Mouse (Mus musculus): Measurements from ENCODE around the gene Hivep2. TPM values are rescaled to one million over a fixed set of nuclear protein-coding genes. Genes with fewer than 3 reads are reported as not detected.

Hivep2 gene
- polyA plus RNA-seq, 1 experiment: 0.47 TPM

GRCm38 (mm10) chr10:14017338-14017737, 51.5 kb downstream of the Hivep2 start:
- H3K4me3 ChIP-seq (replicated peaks): no peak overlapping the region

DNA sequence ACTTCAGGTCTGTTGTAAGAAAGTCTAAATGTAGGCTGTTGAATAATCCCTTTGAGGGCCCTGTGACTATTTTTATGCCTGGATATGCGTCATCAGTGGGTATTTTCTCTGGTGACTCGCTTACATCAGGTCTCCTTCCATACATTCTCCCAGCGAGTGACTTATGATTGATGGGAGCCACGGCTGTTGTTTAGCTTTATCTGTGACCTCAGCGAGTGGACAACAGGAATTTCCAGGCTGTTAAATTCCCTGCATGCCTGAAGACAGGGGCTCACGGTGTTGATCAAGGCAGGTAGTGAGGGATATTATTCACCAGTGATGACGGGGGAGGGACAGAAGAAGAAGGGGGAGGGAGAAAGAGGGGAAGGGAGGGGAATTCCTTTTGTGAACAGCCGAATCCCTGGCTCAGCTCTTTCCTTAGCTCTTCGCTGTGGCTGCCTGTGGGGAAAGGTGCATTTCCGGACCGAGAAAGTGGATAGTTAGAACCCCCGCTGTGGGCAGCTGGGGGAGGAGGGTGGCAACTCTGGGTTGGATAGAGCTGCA, 52.0 kb downstream of the Hivep2 start:
- Histone ChIP-seq H3K9me3 (no peaks in the 10 kb centered on the region), H3K36me3 (replicated peaks; ENCODE audit: low read length) (no peaks in the 10 kb centered on the region), H3K4me3 (replicated peaks) (peak overlapping the region; percentile 72), H3K27me3 (replicated peaks) (no peaks in the 10 kb centered on the region), H3K4me1 (peaks cover 43% of the 10 kb centered on the region)
- TF ChIP-seq GATA1 (IDR thresholded peaks at IDR 0.05; ENCODE audit: borderline replicate concordance, low read length) (no peak), FLI1 (IDR thresholded peaks at IDR 0.05; ENCODE audit: low read length) (no peak)

More at GRCm38 (mm10) chr10:14017338-14017737, 51.5 kb downstream of the Hivep2 start:
- Histone ChIP-seq H3K4me1 (peaks cover 44% of the 10 kb centered on the region), H3K36me3 (replicated peaks; ENCODE audit: low read length) (no peaks in the 10 kb centered on the region), H3K9me3 (no peaks in the 10 kb centered on the region), H3K27me3 (replicated peaks) (no peaks in the 10 kb centered on the region)
- TF ChIP-seq FLI1 (IDR thresholded peaks at IDR 0.05; ENCODE audit: low read length) (no peak), GATA1 (IDR thresholded peaks at IDR 0.05; ENCODE audit: borderline replicate concordance, low read length) (no peak)

- Histone ChIP-seq H3K4me1 (peaks cover 43% of the 10 kb centered on the region), H3K36me3 (replicated peaks; ENCODE audit: low read length) (no peaks in the 10 kb centered on the region), H3K9me3 (no peaks in the 10 kb centered on the region), H3K4me3 (replicated peaks) (no peak overlapping the region), H3K27me3 (replicated peaks) (no peaks in the 10 kb centered on the region)
- no peak for TF ChIP-seq GATA1 (IDR thresholded peaks at IDR 0.05; ENCODE audit: borderline replicate concordance, low read length)
- no peak for TF ChIP-seq FLI1 (IDR thresholded peaks at IDR 0.05; ENCODE audit: low read length)
These were observed 52.8 kb downstream of the Hivep2 start for GRCm38 (mm10) chr10:14018672-14019071.

GRCm38 (mm10) chr10:14019198-14019597, 53.3 kb downstream of the Hivep2 start:
- Histone ChIP-seq H3K4me1 (peaks cover 40% of the 10 kb centered on the region), H3K27me3 (replicated peaks) (no peaks in the 10 kb centered on the region), H3K9me3 (no peaks in the 10 kb centered on the region), H3K4me3 (replicated peaks) (no peak overlapping the region), H3K36me3 (replicated peaks; ENCODE audit: low read length) (no peaks in the 10 kb centered on the region)
- TF ChIP-seq FLI1 (IDR thresholded peaks at IDR 0.05; ENCODE audit: low read length) (no peak), GATA1 (IDR thresholded peaks at IDR 0.05; ENCODE audit: borderline replicate concordance, low read length) (no peak)

DNA sequence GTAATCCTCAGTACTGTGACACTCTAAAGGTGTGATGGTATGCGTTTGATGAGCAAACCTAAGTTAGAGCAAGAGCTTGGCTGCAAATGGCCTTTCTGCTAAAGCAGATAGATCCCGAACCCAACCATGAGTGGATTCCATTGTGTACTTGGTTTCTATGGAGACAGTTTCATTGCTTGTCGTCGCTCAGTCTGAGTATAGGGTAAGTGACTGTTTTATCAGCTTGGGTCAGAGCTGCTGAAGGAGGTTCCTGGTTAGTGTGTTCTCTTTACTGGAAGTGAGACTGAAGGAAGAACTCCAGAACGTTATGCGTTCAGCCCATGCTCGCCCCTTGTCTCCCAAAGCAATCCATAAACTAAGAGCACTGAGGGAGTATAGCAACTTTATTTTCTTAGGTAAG, 54.4 kb downstream of the Hivep2 start:
- no peaks in the 10 kb centered on the region for H3K9me3 ChIP-seq
- no peaks in the 10 kb centered on the region for H3K27me3 ChIP-seq (replicated peaks)
- TF ChIP-seq GATA1 (IDR thresholded peaks at IDR 0.05; ENCODE audit: borderline replicate concordance, low read length): no peak
- TF ChIP-seq FLI1 (IDR thresholded peaks at IDR 0.05; ENCODE audit: low read length): no peak
- peaks cover 40% of the 10 kb centered on the region for H3K4me1 ChIP-seq
- no peaks in the 10 kb centered on the region for H3K36me3 ChIP-seq (replicated peaks; ENCODE audit: low read length)
- H3K4me3 ChIP-seq (replicated peaks): no peak overlapping the region

GRCm38 (mm10) chr10:14024971-14025370, 59.1 kb downstream of the Hivep2 start:
- peaks cover 13% of the 10 kb centered on the region for H3K4me1 ChIP-seq
- no peaks in the 10 kb centered on the region for H3K9me3 ChIP-seq
- H3K4me3 ChIP-seq (replicated peaks): no peak overlapping the region
- H3K36me3 ChIP-seq (replicated peaks; ENCODE audit: low read length): peaks cover 2% of the 10 kb centered on the region
- TF ChIP-seq FLI1 (IDR thresholded peaks at IDR 0.05; ENCODE audit: low read length): no peak
- H3K27me3 ChIP-seq (replicated peaks): no peaks in the 10 kb centered on the region

GRCm38 (mm10) chr10:14027751-14028150, 61.9 kb downstream of the Hivep2 start:
- TF ChIP-seq FLI1 (IDR thresholded peaks at IDR 0.05; ENCODE audit: low read length) (no peak), GATA1 (IDR thresholded peaks at IDR 0.05; ENCODE audit: borderline replicate concordance, low read length) (no peak)
- H3K4me3 ChIP-seq (replicated peaks): no peak overlapping the region
- 0 out of 2 replicates have a peak, but pooled peaks cover 3% of the 10 kb centered on the region for H3K4me1 ChIP-seq
- no peaks in the 10 kb centered on the region for H3K27me3 ChIP-seq (replicated peaks)
- H3K36me3 ChIP-seq (replicated peaks; ENCODE audit: low read length): peaks cover 2% of the 10 kb centered on the region
- H3K9me3 ChIP-seq: no peaks in the 10 kb centered on the region

- Histone ChIP-seq H3K4me1 (peaks cover 6% of the 10 kb centered on the region; the same call in 1 of the 2 replicates), H3K4me3 (replicated peaks) (no peak overlapping the region), H3K36me3 (replicated peaks; ENCODE audit: low read length) (peaks cover 2% of the 10 kb centered on the region), H3K27me3 (replicated peaks) (no peaks in the 10 kb centered on the region), H3K9me3 (no peaks in the 10 kb centered on the region)
- TF ChIP-seq FLI1 (IDR thresholded peaks at IDR 0.05; ENCODE audit: low read length) (no peak), GATA1 (IDR thresholded peaks at IDR 0.05; ENCODE audit: borderline replicate concordance, low read length) (no peak)
These were observed 63.1 kb downstream of the Hivep2 start for GRCm38 (mm10) chr10:14028956-14029355.

DNA sequence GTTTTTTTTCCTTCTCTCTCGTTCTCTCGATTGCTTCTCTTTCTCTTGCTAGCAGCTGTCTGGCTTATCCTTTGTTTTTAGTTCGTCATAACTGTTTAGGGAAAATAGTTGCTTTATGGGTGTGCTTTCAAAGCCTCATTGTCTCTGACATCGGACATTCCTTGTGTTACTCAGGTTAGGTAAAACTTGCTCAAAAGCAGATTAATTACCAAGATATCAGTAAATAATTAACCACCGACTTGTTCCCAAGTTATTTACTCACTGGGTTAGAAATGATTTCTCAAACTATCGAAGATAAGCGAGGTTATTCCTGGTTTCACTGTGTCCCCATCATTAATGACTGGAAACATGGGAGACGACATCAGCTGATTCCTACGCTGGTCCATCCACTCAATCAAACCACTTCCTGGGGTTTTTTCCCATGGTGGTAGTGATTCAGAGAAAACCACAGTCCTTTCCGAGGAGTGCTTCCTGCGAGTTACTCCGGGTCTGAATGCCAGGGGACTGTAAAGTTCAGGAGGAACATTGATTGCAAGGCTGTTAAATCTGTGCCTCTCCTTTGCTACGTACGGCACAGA, 64.7 kb downstream of the Hivep2 start:
- Histone ChIP-seq H3K36me3 (replicated peaks; ENCODE audit: low read length) (peaks cover 2% of the 10 kb centered on the region), H3K4me1 (peaks cover 10% of the 10 kb centered on the region; the same call in 1 of the 2 replicates), H3K27me3 (replicated peaks) (no peaks in the 10 kb centered on the region), H3K4me3 (replicated peaks) (no peak overlapping the region), H3K9me3 (no peaks in the 10 kb centered on the region)
- TF ChIP-seq GATA1 (IDR thresholded peaks at IDR 0.05; ENCODE audit: borderline replicate concordance, low read length) (no peak), FLI1 (IDR thresholded peaks at IDR 0.05; ENCODE audit: low read length) (no peak)

GRCm38 (mm10) chr10:14032532-14032931, 66.7 kb downstream of the Hivep2 start:
- TF ChIP-seq GATA1 (IDR thresholded peaks at IDR 0.05; ENCODE audit: borderline replicate concordance, low read length) (no peak), FLI1 (IDR thresholded peaks at IDR 0.05; ENCODE audit: low read length) (no peak)
- H3K4me1 ChIP-seq: peaks cover 19% of the 10 kb centered on the region
- no peaks in the 10 kb centered on the region for H3K27me3 ChIP-seq (replicated peaks)
- no peak overlapping the region for H3K4me3 ChIP-seq (replicated peaks)
- peaks cover 5% of the 10 kb centered on the region; the same call in 1 of the 2 replicates for H3K9me3 ChIP-seq
- H3K36me3 ChIP-seq (replicated peaks; ENCODE audit: low read length): no peaks in the 10 kb centered on the region
